Mouse (Mus musculus): ENCODE measurements at regions not wholly inside any gene's neighbourhood (a gene's known extent, or its start where the extent isn't known, plus 50 kb on each side); places are given as distances from the start of the nearest gene placed in this dataset.

GRCm38 (mm10) chr13:6255728-6256496 is 292.0 kb upstream of the Pitrm1 start:
- TF ChIP-seq CTCF (IDR thresholded peaks at IDR 0.05; ENCODE audit: extremely low read depth, insufficient read length, insufficient replicate concordance, low read depth, low read length) (no peak), POLR2A (IDR thresholded peaks at IDR 0.05; ENCODE audit: low read depth, low read length) (no peak)
